Mouse (Mus musculus) kidney, postnatal 0 days (tissue): ENCODE measurements around the gene Fchsd2. TPM values are rescaled to one million over a fixed set of nuclear protein-coding genes. Genes with fewer than 3 reads are reported as not detected.
"Not testable (repeated sequence)": the region's sequence is repeated elsewhere in the genome, so short reads cannot be mapped to it uniquely, and the experiment has no call there.

Source experiments
- ATAC-seq: fragments of 200-750 bp; cut with Nextera tagmentation; replicated peaks from 2 replicates; pipeline ENCODE4 v1.8.0; 2017; ENCODE audit warnings: low read depth, moderate number of reproducible peaks, moderate TSS enrichment, moderate library complexity; ENCODE audit not compliant: low FRiP score
- DNase-seq: peaks from one replicate; pipeline ENCODE4 v3.0.0-alpha.2; 2016; ENCODE audit warnings: low spot score
- H3K27ac ChIP-seq: fragments of 300-500 bp; sonication (generic); 2 replicates; pipeline ENCODE4 v1.5.1; 2014; ENCODE audit warnings: mild to moderate bottlenecking
- H3K27me3 ChIP-seq: fragments of 300-500 bp; sonication (generic); 2 replicates; pipeline ENCODE4 v1.6.1; 2014; ENCODE audit warnings: low read length, mixed read lengths; ENCODE audit not compliant: insufficient read depth
- H3K36me3 ChIP-seq: fragments of 300-500 bp; sonication (generic); 2 replicates; pipeline ENCODE4 v1.6.1; 2014; ENCODE audit warnings: low read length, mixed read lengths; ENCODE audit not compliant: insufficient read depth
- H3K4me1 ChIP-seq: fragments of 300-500 bp; sonication (generic); replicated peaks from 2 replicates; pipeline ENCODE4 v1.6.1; 2014; ENCODE audit warnings: antibody characterized with exemption, low read length, mixed read lengths; ENCODE audit not compliant: insufficient read depth
- H3K4me2 ChIP-seq: fragments of 300-500 bp; sonication (generic); 2 replicates; pipeline ENCODE4 v1.6.1; 2014; ENCODE audit warnings: mild to moderate bottlenecking, low read length, moderate library complexity, mixed read lengths
- H3K4me3 ChIP-seq: fragments of 300-500 bp; sonication (generic); replicated peaks from 2 replicates; pipeline ENCODE4 v1.5.1; 2014; ENCODE audit warnings: low read depth, low read length
- H3K9ac ChIP-seq: fragments of 300-500 bp; sonication (generic); 2 replicates; pipeline ENCODE4 v1.6.1; 2014; ENCODE audit warnings: low read depth, low read length
- H3K9me3 ChIP-seq: fragments of 300-500 bp; sonication (generic); replicated peaks from 2 replicates; pipeline ENCODE4 v1.6.1; 2016; ENCODE audit warnings: low read length, inconsistent platforms, mixed read lengths
- CTCF ChIP-seq: IDR thresholded peaks from 2 replicates; pipeline ENCODE4 v1.5.1; 2016; ENCODE audit warnings: antibody characterized with exemption, low read depth, mild to moderate bottlenecking, moderate library complexity
- WGBS: fragments of 180-500 bp; shearing (Covaris S2); extraction: QIAGEN DNeasy Blood & Tissue Kit; methylation state at CpG from one replicate; pipeline ENCODE4 v1.1.7; 2014; 5-methylcytosine and 5-hydroxymethylcytosine counted together
- polyA plus RNA-seq: library from polyadenylated mRNA; unstranded; fragments of >200 nt; fragmentation: Nextera tagmentation; extraction: Ambion mirVana; gene quantifications from 2 replicates; pipeline ENCODE4 v1.2.1, GENCODE M21; 2015

Fchsd2 gene
- polyA plus RNA-seq, 1 experiment from 2014 or later, result 15.9 TPM

DNA sequence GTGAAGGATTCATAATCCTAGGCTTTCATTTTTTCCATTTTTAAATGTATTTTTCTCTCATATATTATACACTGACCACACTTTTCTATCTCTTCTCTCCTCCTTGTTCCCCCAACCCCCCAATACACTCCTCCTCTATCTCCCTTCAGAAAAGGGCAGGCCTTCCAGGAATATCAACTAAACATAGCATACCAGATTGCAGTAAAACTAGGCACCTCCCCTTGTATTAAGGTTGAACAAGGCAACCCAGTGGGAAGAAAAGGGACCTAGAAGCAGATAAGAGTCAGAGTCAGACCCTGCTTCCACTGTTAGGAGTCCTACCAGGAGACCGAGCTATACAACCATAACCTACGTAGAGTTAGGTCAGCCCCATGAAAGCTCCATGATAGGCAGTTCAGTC lies 41.5 kb downstream of the Fchsd2 start:
- H3K9ac ChIP-seq, result no peak overlapping the region
- H3K4me1 ChIP-seq, result 0 out of 2 replicates have a peak, but pooled peaks cover 6% of the 10 kb centered on the region
- no peaks in the 10 kb centered on the region for H3K27me3 ChIP-seq
- ATAC-seq (no peak), DNase-seq (no peak)
- H3K4me3 ChIP-seq, result no peak overlapping the region
- H3K4me2 ChIP-seq, result no peak overlapping the region
- no peaks in the 10 kb centered on the region for H3K9me3 ChIP-seq
- 98% methylated on average over 2 of the region's 2 CpGs for whole genome bisulfite sequencing
- H3K27ac ChIP-seq, result no peak overlapping the region
- no peak for TF ChIP-seq CTCF
- no peaks in the 10 kb centered on the region for H3K36me3 ChIP-seq

DNA sequence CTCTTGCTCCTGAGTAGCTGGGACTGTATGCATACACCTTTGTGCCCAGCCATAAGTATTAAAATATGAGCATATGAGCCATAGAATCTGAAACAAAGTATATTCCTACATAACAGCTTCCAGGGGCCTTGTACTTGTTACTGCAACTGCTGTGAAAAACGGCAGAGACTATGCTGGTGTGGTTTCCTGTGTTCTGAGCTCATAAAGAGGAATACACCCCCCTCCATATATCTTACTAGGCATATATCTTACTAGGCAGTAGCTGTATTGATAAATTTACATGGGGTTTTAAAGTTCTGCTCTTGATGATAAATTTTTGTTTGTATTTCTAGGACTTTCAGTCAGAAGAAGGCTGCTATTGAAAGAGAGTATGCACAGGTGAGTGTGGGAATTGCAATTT lies 46.2 kb downstream of the Fchsd2 start:
- Histone ChIP-seq H3K27me3 (no peaks in the 10 kb centered on the region), H3K4me1 (no peaks in the 10 kb centered on the region), H3K9me3 (no peaks in the 10 kb centered on the region), H3K9ac (no peak overlapping the region), H3K27ac (no peak overlapping the region), H3K36me3 (no peaks in the 10 kb centered on the region), H3K4me3 (no peak overlapping the region), H3K4me2 (no peak overlapping the region)
- TF ChIP-seq CTCF, result no peak
- WGBS, result 11% methylated on average over 1 of the region's 1 CpGs
- DNase-seq (no peak), ATAC-seq (no peak)

DNA sequence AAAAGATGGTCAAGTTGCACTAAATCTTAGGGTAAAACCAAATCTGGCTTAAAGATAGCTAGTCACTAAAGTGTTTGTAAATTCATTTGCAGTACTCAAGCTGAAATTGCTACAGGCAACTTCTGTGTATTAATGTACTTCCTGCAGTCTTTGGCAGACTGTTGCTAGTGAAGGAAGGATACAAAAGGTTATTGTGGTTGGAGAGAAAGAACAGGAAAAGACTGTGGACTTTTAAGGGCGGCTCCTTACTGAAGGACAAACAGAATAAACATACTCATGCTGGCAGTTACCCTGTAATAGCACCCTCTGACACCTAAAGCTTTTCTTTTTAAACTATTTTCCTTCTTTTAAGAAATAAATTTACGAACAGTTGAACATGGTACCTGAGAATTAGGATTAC lies 50.2 kb downstream of the Fchsd2 start:
- Histone ChIP-seq H3K9me3 (no peaks in the 10 kb centered on the region), H3K27me3 (no peaks in the 10 kb centered on the region), H3K4me3 (no peak overlapping the region), H3K27ac (peak overlapping the region; percentile 10; the same call in 1 of the 2 replicates), H3K36me3 (no peaks in the 10 kb centered on the region), H3K4me2 (no peak overlapping the region), H3K9ac (no peak overlapping the region), H3K4me1 (no peaks in the 10 kb centered on the region)
- TF ChIP-seq CTCF, result no peak
- ATAC-seq (no peak), DNase-seq (peak; percentile 79)
- 58% methylated on average over 2 of the region's 2 CpGs for WGBS

DNA sequence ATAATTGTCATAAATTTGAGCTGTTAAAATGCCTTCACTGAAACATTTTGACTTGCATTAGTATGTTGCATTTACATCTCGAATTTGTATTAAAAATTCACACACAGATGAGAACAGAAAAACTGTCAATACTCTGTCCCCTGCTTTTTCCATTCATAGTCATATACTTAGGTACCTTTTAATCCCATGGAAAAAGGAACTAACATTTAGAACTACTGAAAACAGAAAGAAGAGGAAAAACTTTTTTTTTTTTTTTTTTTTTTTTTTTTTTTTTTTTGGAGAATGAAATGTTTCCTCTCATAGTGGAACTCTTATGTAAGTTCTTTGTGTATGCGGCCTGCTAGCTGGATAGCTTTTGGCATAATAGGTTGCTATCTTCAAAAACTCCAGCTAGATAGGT lies 51.6 kb downstream of the Fchsd2 start:
- TF ChIP-seq CTCF, result no peak
- ATAC-seq (no peak), DNase-seq (no peak)
- H3K9me3 ChIP-seq, result no peaks in the 10 kb centered on the region
- WGBS, result 85% methylated on average over 2 of the region's 2 CpGs
- H3K27me3 ChIP-seq, result no peaks in the 10 kb centered on the region
- H3K36me3 ChIP-seq, result no peaks in the 10 kb centered on the region
- no peak overlapping the region for H3K27ac ChIP-seq
- H3K4me3 ChIP-seq, result no peak overlapping the region
- H3K4me2 ChIP-seq, result no peak overlapping the region
- H3K4me1 ChIP-seq, result no peaks in the 10 kb centered on the region
- H3K9ac ChIP-seq, result no peak overlapping the region

DNA sequence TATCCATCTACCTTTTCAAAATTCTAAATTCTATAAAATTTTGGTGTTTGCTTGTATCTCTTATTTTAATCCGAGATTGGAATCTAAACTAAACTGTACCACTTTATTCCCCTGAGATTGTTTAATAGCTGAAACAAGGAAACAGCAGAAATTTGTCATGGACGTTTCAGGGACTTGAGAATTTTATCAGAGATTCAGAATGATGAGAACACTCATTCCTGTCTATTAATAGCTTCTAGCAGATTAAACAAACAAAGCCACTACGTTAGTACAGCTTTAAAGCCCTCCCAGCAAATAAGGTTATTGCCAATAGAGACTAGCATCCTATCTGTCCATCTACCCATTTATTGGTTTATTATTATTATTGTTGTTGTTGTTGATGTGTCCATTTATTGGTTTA lies 56.4 kb downstream of the Fchsd2 start:
- no peak for TF ChIP-seq CTCF
- no peak overlapping the region for H3K4me3 ChIP-seq
- 57% methylated on average over 3 of the region's 3 CpGs for WGBS

DNA sequence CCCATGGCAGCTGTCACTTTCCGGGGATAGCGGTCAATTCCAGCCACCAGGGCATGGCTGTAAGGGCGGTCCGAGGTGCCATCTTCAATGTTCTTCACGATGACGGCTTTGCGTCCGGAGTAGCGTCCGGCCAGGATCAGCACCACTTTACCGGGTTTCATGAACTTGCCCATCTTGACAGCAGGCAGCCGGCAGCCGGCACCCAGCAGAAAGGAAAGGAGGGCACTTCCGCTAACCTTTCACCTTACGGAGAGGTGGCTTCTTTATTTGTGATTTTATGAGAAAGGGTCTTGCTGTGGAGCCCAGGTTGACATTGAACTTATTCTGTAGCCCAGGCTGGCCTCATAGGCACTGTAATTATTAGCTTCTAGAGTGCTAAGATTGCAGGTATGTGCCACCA lies 62.2 kb downstream of the Fchsd2 start:
- 91% methylated on average over 15 of the region's 15 CpGs for WGBS
- not testable (repeated sequence) for H3K4me1 ChIP-seq, H3K27me3 ChIP-seq, H3K4me2 ChIP-seq, DNase-seq, H3K9me3 ChIP-seq, ATAC-seq, H3K4me3 ChIP-seq, H3K36me3 ChIP-seq, H3K27ac ChIP-seq, H3K9ac ChIP-seq

More for the DNA sequence above, 56.4 kb downstream of the Fchsd2 start:
- DNase-seq (peak; percentile 53), ATAC-seq (no peak)
- H3K9me3 ChIP-seq, result no peaks in the 10 kb centered on the region
- no peaks in the 10 kb centered on the region for H3K27me3 ChIP-seq
- no peak overlapping the region for H3K27ac ChIP-seq
- H3K36me3 ChIP-seq, result no peaks in the 10 kb centered on the region
- no peak overlapping the region for H3K4me2 ChIP-seq
- H3K4me1 ChIP-seq, result no peaks in the 10 kb centered on the region
- H3K9ac ChIP-seq, result no peak overlapping the region

DNA sequence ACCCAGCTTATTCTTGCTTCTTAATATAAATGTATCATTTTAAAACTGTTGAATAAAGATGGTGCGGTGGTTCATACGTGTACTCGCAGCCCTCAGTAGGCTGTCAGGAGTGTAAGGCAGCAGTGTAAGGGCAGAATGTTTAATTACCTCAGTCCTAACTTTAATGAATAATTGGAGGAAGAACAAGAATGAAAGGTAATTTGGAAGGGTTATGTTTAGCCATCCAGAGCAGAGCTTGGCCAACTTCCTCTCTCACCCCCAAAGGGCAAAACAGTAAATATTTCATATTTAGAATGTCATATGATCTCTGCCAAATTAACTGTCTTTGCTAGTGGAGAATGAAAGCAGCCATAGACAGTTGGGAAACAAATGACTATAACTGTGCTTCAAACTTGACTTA lies 62.6 kb downstream of the Fchsd2 start:
- WGBS, result 72% methylated on average over 3 of the region's 3 CpGs
- Histone ChIP-seq H3K9me3 (no peaks in the 10 kb centered on the region), H3K4me1 (no peaks in the 10 kb centered on the region), H3K27me3 (no peaks in the 10 kb centered on the region), H3K9ac (no peak overlapping the region), H3K36me3 (no peaks in the 10 kb centered on the region), H3K4me3 (no peak overlapping the region), H3K4me2 (no peak overlapping the region), H3K27ac (no peak overlapping the region)
- ATAC-seq (no peak), DNase-seq (no peak)
- TF ChIP-seq CTCF, result no peak
